Mouse (Mus musculus) 416B (cell line): Measurements from ENCODE around the gene Ctsz.
A peak's percentile ranks its signal among the peaks of the same experiment; 100 is the strongest.

ENCODE experiments used
- DNase-seq: peaks from one replicate; pipeline ENCODE4 v3.0.0; 2011; ENCODE audit warnings: low read depth

Ctsz gene

GRCm38 (mm10) chr2:174438737-174439449 lies at the start of gene Ctsz:
Gene Ctsz, minus strand, starts transcription at chr2:174439039.
- no peak for DNase-seq

- DNase-seq, result no peak
These were observed 48.2 kb upstream of the Ctsz start for GRCm38 (mm10) chr2:174487005-174487404.

GRCm38 (mm10) chr2:174478746-174479145 lies 39.9 kb upstream of the Ctsz start:
- no peak for DNase-seq

- no peak for DNase-seq
These were observed 38.9 kb upstream of the Ctsz start for GRCm38 (mm10) chr2:174477543-174478319.

- no peak for DNase-seq
These were observed 34.7 kb upstream of the Ctsz start for GRCm38 (mm10) chr2:174473550-174473927.

DNA sequence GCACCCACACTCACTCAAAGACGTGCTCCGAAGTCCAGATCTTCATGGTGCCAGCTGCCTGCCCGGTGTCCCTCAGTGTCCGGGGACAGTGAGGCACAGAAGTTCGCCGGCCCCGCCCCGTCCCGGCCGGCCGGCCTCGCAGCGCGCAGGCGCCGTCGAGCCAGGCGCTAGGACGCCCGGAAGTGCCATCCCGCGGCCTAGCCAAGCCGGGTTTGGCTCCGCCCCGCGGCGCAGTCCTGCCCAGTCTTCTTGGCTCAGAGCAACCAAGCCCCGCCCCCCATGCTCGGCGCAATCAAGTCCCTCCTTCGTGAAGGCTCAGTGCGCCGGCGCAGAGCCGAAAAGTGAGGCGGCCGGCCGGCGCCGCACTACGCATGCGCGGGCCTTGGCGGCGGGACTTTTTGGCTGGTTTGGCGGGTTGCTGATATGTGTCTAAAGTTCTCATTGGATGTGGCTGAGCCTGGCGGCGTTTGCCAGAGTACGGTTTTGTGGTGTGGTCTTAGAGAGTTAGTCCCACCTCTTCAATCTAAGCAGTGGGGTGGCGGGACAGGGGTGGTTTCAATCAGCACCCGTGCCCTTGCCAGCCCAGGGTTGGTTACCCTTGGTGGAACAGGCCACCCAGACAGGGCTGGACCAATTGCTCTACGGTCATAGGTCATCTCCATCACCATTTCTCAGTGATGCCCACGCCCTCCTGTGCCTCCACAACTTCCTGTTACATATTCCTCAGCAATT lies 34.1 kb upstream of the Ctsz start, which contains the start of gene Prelid3b:
Gene Prelid3b (minus strand): TSS at position 264 of the 732 bp plus-strand sequence.
- DNase-seq, result peak; percentile 99

GRCm38 (mm10) chr2:174472407-174472806 lies 33.6 kb upstream of the Ctsz start:
- DNase-seq, result no peak

DNA sequence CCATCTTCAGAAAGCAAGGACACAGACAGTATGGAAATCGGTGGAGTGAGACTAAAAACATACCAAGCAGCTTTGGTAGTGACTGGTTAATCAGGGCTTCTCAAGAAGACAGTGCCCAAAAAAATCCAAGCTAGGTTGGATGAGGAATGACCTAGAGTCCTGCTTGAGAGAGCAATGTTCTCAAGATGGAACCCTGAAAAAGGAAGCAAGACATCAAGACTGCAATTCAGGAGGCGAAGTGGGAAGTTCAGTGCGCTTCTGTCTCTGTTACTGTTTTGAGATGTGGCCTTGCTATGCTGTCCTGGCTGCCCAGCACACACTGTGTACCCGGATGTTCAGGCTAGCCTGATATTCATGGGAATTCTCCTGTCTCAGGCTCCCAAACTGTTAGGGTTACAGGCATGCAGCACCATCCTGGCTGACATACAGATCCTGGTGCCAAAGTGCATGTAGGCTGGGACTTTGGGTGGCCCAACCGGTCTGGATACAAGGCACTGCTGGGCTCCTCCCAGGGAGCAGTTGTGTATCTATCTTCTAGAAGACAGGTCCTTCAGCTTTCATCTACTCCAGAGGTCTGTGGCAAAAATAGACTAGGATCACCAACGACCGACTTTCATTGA lies 32.1 kb upstream of the Ctsz start:
- DNase-seq, result no peak

DNA sequence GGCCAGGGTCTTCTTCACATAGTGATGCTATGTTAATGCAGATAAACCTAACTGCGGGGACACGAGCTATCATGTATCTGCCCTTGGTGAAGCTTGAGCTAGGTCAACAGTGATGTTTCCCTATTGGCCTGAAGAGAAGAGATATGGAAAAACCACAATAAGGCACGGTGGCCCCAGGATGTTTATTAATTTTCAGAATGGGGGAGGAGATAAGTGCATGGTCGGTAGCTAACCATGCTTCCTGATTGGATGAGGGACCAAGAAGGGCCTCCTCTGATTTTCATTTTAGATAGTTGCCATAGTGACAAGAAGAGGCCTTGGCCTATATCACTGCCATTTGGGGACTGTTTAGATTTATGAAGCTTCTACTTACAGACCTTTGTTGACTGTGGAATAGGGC lies 31.5 kb upstream of the Ctsz start:
- peak; percentile 37 for DNase-seq

GRCm38 (mm10) chr2:174463789-174464523 lies 25.1 kb upstream of the Ctsz start, which contains the start of gene Atp5e:
Gene Atp5e, minus strand, starts transcription at chr2:174464105.
- DNase-seq, result peak; percentile 90

DNA sequence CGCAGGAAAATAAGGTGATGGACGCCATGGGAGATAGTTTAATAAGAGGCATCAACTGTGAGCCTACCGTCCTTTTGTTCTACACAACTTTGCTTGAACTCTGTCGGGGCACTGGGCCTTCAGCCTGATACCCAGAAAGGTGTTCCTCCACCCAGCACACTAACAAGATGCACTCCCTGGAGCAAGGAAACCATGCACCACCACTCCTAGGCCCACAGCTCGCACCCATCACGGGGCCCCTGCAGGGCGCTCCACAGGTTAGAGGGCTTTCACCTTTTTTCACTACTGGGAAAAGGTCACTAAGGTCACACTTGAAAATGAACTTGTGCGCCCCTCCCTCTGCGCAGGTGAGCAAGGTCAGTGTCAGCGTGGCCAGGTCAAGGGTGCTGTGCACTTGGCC lies 24.5 kb upstream of the Ctsz start:
- no peak for DNase-seq

- no peak for DNase-seq
These were observed 20.5 kb upstream of the Ctsz start for GRCm38 (mm10) chr2:174459365-174459764.

GRCm38 (mm10) chr2:174453681-174454080 lies 14.8 kb upstream of the Ctsz start:
- DNase-seq, result peak; percentile 60

DNA sequence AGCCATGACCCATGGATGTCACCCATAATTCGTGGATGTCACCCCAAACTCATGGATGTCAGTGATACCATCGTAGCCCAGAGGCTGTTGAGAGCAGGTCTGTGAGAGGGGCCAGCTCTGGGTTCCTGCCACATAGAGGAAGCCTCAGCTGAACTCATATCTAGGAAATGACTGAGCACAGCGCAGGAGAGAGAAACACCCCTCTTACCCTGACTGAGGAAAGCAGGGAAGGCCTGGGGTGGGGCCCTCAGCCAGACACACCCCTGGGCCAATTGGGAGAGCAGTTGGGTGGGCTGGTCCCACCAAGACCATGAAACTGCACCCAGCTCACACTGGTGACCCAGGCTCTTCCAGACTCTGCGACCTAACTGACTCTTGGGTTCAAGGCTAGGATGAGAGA lies 11.5 kb upstream of the Ctsz start, which contains the start of gene Tubb1:
Gene Tubb1 (plus strand): TSS at position 343 of the 400 bp plus-strand sequence.
- no peak for DNase-seq

DNA sequence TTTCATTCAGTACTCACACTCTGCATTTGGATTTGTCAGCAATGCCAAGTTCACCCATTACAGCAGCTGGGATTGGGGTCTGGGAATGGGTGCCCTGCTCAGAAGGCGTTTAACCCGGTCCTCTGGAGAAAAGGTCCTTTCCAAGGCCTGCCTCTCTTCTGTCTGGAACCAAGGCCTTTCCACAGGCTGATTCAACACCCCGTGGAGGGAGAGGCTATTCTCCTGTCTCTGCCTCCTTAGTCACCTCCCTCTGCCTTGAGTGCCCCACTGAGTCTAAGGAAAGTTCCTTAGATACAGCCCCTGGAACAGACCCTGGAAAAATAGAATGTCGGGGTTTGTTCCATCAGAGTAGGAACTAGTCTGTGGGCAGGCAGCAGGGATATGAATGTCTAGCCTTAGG lies 9.6 kb upstream of the Ctsz start:
- no peak for DNase-seq

DNA sequence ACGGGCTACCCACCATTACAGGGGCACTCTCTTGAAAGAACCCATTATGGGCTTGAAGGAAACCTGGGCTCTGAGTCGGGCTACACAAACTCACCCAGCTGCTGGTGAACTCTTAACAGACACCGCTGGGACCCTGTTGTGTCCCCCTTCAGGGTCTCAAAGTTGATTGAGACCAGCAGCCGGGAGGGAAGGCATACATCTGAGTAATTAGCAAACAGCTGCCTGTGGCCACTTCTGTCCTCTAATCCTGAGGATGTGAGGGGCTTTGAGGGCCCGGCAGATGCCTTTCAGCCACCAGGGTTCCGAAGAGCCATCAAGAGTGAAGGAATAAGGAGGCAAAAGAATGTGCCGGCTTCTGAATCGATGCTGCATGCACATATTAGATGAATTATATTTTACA lies 8.1 kb upstream of the Ctsz start:
- no peak for DNase-seq

DNA sequence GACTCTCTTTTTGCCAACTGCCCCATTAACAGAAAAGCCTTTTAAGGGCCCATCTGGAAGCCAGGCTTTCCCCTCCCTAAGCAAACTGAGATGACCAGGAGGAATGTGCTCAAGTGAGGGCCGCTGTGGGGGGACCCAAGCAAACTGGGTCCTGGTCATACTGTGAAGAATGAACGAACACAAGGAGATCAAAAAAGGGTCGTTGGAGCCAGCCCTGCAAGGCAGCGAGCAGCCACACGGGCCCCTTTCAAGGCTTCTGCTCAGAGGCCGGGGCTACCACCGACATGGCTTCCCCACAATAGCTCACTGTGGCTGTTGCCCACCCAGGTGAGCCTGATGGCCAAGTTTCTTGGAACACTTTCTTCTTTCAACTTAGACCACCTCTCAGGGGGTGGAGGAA lies 7.7 kb upstream of the Ctsz start:
- no peak for DNase-seq

GRCm38 (mm10) chr2:174445018-174445417 lies 6.2 kb upstream of the Ctsz start:
- DNase-seq, result no peak

GRCm38 (mm10) chr2:174444359-174444758 lies 5.5 kb upstream of the Ctsz start:
- DNase-seq, result no peak

GRCm38 (mm10) chr2:174443046-174443445 lies 4.2 kb upstream of the Ctsz start:
- DNase-seq, result no peak

DNA sequence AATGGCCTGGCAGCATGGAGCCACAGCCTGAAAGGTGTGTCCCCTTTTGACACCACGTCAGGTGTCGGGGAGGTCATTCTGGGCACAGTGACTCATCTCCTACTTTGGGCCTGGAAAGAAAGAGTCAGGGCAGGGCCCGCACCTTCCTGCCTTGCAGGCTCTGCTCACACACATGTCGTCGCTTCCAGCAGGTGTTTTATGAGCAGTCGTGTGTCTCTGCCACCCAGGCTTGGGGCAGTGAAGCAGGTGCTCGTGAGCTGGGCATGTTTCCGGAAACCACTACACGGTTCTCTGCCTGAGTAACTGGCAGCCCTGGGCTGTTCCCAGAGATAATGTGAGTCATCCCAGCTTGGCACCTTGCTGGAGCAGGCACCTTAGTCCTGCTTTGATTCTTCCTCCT lies 3.6 kb upstream of the Ctsz start:
- DNase-seq, result no peak
